Mouse (Mus musculus) E14TG2a.4 (cell line): Measurements from ENCODE around the gene Pola2.

Experiments
- CTCF ChIP-seq: conservative IDR thresholded peaks from 2 replicates; pipeline ENCODE4 v1.5.1; 2014; ENCODE audit warnings: low read length
- NANOG ChIP-seq: IDR thresholded peaks from 2 replicates; pipeline ENCODE4 v1.6.1; 2014; ENCODE audit warnings: borderline replicate concordance, low read length, mixed read lengths
- POU5F1 ChIP-seq: IDR thresholded peaks from 2 replicates; pipeline ENCODE4 v1.6.1; 2014; ENCODE audit warnings: low read length, borderline replicate concordance

- TF ChIP-seq CTCF = no peak
- no peak for TF ChIP-seq POU5F1
- TF ChIP-seq NANOG = no peak
Observed at GRCm38 (mm10) chr19:6005541-6005940, 41.5 kb upstream of the Pola2 start.
